Mouse (Mus musculus) kidney, embryonic 14.5 days (tissue): ENCODE data around the gene Tssc4. TPM values are rescaled to one million over a fixed set of nuclear protein-coding genes. Genes with fewer than 3 reads are reported as not detected.
A peak's percentile ranks its signal among the peaks of the same experiment; 100 is the strongest.

Experiments
- ATAC-seq: fragments of 200-750 bp; cut with Nextera tagmentation; 2 replicates; pipeline ENCODE4 v1.8.0; 2017; ENCODE audit warnings: moderate number of reproducible peaks, mild to moderate bottlenecking, moderate TSS enrichment, moderate library complexity; ENCODE audit not compliant: low FRiP score, low TSS enrichment
- H3K27ac ChIP-seq: fragments of 300-500 bp; sonication (generic); 2 replicates; pipeline ENCODE4 v1.5.1; 2014; ENCODE audit warnings: low read depth, mild to moderate bottlenecking, low read length, moderate library complexity, mixed read lengths
- H3K27me3 ChIP-seq: fragments of 300-500 bp; sonication (generic); 2 replicates; pipeline ENCODE4 v1.6.1; 2014; ENCODE audit warnings: mild to moderate bottlenecking, low read length; ENCODE audit not compliant: control insufficient read depth, insufficient read depth
- H3K36me3 ChIP-seq: fragments of 300-500 bp; sonication (generic); 2 replicates; pipeline ENCODE4 v1.6.1; 2014; ENCODE audit warnings: low read length, mixed read lengths; ENCODE audit not compliant: control insufficient read depth, insufficient read depth
- H3K4me1 ChIP-seq: fragments of 300-500 bp; sonication (generic); 2 replicates; pipeline ENCODE4 v1.6.1; 2014; ENCODE audit warnings: low read length, mixed read lengths; ENCODE audit not compliant: control insufficient read depth, insufficient read depth
- H3K4me2 ChIP-seq: fragments of 300-500 bp; sonication (generic); replicated peaks from 2 replicates; pipeline ENCODE4 v1.6.1; 2014; ENCODE audit warnings: low read depth, mild to moderate bottlenecking, low read length
- H3K4me3 ChIP-seq: fragments of 300-500 bp; sonication (generic); 2 replicates; pipeline ENCODE4 v1.5.1; 2014; ENCODE audit warnings: mild to moderate bottlenecking, low read length
- H3K9ac ChIP-seq: fragments of 300-500 bp; sonication (generic); 2 replicates; pipeline ENCODE4 v1.6.1; 2014; ENCODE audit warnings: low read depth, mild to moderate bottlenecking, low read length, moderate library complexity
- H3K9me3 ChIP-seq: fragments of 300-500 bp; sonication (generic); 2 replicates; pipeline ENCODE4 v1.6.1; 2016; ENCODE audit warnings: low read length; ENCODE audit not compliant: control insufficient read depth
- WGBS: fragments of 180-500 bp; shearing (Covaris S2); extraction: QIAGEN DNeasy Blood & Tissue Kit; methylation state at CpG from one replicate; pipeline ENCODE4 v1.1.7; 2014; 5-methylcytosine and 5-hydroxymethylcytosine counted together
- polyA plus RNA-seq: library from polyadenylated mRNA; unstranded; fragments of >200 nt; fragmentation: Nextera tagmentation; extraction: Ambion mirVana; gene quantifications from 2 replicates; pipeline ENCODE4 v1.2.1, GENCODE M21; 2014

The Tssc4 gene
- polyA plus RNA-seq, 1 experiment from 2014 or later, result 74.4 TPM

DNA sequence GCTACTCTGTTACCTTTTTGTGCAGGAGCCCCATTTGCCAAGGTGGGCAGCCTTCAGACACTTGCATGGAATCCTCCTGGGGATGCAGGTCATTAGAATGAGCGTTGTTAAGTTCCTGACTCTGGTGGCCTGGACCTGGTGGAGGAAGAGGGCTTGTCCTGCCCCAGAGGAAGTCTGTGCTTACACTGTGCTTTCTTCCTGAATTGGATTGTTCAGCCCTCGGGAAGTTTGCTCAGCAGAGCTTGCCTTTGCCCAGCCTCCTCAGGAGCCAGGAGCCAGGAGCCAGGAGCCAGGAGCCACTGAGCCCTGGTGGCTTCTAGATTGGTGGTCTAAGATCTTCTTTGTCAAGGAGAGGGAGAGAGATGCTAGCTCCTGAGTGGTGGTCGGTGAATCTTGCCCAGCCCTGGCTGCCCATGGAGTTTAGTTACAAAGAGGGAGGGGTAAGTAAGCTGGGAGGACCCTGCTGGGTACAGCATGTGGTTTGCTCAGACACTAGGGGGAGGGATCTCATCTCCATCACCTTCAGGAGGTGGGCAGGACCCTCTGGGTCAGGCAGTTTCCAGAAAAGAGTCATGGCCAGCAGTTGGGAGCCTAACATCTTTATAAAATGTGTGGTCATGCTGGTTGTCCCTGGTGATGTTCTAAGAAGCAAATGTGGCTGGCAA, 40.1 kb downstream of the Tssc4 start:
- no peak for ATAC-seq
- Histone ChIP-seq H3K9me3 (no peaks in the 10 kb centered on the region), H3K4me2 (peak overlapping the region; percentile 19), H3K27ac (peak overlapping the region; percentile 42; the same call in 1 of the 2 replicates), H3K4me3 (no peak overlapping the region), H3K27me3 (peaks cover 29% of the 10 kb centered on the region), H3K4me1 (peaks cover 13% of the 10 kb centered on the region), H3K36me3 (no peaks in the 10 kb centered on the region), H3K9ac (no peak overlapping the region)
- 16% methylated on average over 3 of the region's 3 CpGs for WGBS

GRCm38 (mm10) chr7:143109696-143110095, 40.6 kb downstream of the Tssc4 start:
- 62% methylated on average over 3 of the region's 3 CpGs for WGBS
- Histone ChIP-seq H3K27me3 (peaks cover 29% of the 10 kb centered on the region), H3K27ac (no peak overlapping the region), H3K4me2 (no peak overlapping the region), H3K9ac (no peak overlapping the region), H3K9me3 (no peaks in the 10 kb centered on the region), H3K4me3 (no peak overlapping the region), H3K4me1 (peaks cover 13% of the 10 kb centered on the region), H3K36me3 (no peaks in the 10 kb centered on the region)
- no peak for ATAC-seq

- H3K4me1 ChIP-seq, result peaks cover 13% of the 10 kb centered on the region
- H3K36me3 ChIP-seq, result no peaks in the 10 kb centered on the region
- no peak overlapping the region for H3K4me3 ChIP-seq
- H3K27ac ChIP-seq, result no peak overlapping the region
- H3K27me3 ChIP-seq, result peaks cover 27% of the 10 kb centered on the region
- no peaks in the 10 kb centered on the region for H3K9me3 ChIP-seq
- no peak overlapping the region for H3K4me2 ChIP-seq
- no peak for ATAC-seq
- 83% methylated on average over 1 of the region's 1 CpGs for WGBS
- no peak overlapping the region for H3K9ac ChIP-seq
These were observed 41.8 kb downstream of the Tssc4 start for GRCm38 (mm10) chr7:143110803-143111202.

DNA sequence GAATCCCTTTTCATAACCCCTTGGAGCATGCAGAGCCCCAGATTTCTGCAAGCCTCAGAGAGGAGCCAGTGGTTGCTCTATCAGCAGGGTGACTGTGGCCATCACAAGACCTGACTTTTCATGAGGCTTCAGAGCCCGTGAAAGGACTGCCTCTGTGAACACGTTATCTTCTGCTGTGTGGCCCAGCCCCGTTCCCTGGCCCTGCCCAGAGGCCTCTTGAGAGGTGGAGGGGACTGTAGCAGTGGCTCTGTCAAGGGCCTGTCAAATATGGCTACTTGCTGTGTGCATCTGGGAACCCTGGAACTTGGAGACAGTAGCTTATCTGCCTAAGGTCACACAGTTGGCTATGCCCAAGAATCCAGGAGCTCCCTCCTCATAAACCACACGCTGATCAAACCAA, 42.7 kb downstream of the Tssc4 start:
- Histone ChIP-seq H3K27ac (no peak overlapping the region), H3K36me3 (no peaks in the 10 kb centered on the region), H3K9ac (no peak overlapping the region), H3K9me3 (no peaks in the 10 kb centered on the region), H3K4me2 (no peak overlapping the region), H3K4me3 (no peak overlapping the region), H3K4me1 (peaks cover 10% of the 10 kb centered on the region), H3K27me3 (peaks cover 19% of the 10 kb centered on the region)
- WGBS, result 68% methylated on average over 4 of the region's 4 CpGs
- ATAC-seq, result no peak

DNA sequence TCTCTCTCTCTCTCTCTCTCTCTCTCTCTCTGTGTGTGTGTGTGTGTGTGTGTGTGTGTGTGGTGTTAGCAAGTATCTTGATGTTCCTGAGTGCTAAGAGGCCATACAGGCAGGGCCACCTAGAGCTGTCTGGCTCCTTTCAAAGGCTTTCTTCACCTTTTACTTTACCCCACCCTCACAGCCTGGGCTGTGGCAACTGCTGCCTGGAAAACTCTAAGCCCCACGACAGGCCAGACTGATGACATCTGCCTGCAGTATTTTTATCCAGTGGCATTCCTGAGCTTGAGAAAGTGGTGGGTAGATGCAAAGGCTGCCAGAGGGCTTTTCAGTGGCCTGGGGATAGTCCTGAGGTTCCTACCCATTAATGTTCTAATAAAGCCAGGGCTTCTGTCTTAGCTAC, 43.3 kb downstream of the Tssc4 start:
- H3K36me3 ChIP-seq, result no peaks in the 10 kb centered on the region
- no peak overlapping the region for H3K27ac ChIP-seq
- no peak overlapping the region for H3K4me3 ChIP-seq
- peaks cover 3% of the 10 kb centered on the region for H3K4me1 ChIP-seq
- ATAC-seq, result no peak
- WGBS, result 19% methylated on average over 1 of the region's 1 CpGs
- no peak overlapping the region for H3K9ac ChIP-seq
- no peak overlapping the region for H3K4me2 ChIP-seq
- H3K27me3 ChIP-seq, result peaks cover 12% of the 10 kb centered on the region
- H3K9me3 ChIP-seq, result no peaks in the 10 kb centered on the region

GRCm38 (mm10) chr7:143114773-143115172, 45.7 kb downstream of the Tssc4 start:
- Histone ChIP-seq H3K27me3 (no peaks in the 10 kb centered on the region), H3K4me1 (peaks cover 11% of the 10 kb centered on the region)

DNA sequence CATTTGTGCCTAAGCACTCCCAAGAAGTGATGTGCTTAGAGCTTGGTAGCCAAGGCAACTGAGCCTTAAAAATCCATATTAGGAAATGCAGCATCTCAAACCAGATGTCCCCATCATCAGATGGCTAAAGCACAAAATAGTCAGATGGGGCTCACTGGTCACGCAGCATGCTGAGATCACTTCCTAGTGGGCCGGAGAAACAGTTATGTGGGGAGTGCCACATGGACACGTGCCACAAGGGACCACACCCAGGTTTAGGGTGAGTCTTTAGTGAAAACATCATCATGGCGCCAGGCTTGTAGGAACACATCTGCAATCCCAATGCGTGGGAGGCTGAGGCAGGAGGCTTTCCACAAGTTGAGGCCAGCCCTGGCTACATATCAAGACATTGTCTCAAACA, 47.5 kb downstream of the Tssc4 start:
- ATAC-seq, result no peak
- Histone ChIP-seq H3K4me1 (peaks cover 19% of the 10 kb centered on the region), H3K27me3 (no peaks in the 10 kb centered on the region), H3K27ac (no peak overlapping the region), H3K9ac (no peak overlapping the region), H3K4me3 (no peak overlapping the region), H3K4me2 (no peak overlapping the region), H3K9me3 (no peaks in the 10 kb centered on the region), H3K36me3 (no peaks in the 10 kb centered on the region)
- WGBS, result 86% methylated on average over 5 of the region's 5 CpGs

More at GRCm38 (mm10) chr7:143114773-143115172, 45.7 kb downstream of the Tssc4 start:
- Histone ChIP-seq H3K4me3 (no peak overlapping the region), H3K9me3 (no peaks in the 10 kb centered on the region), H3K9ac (no peak overlapping the region), H3K36me3 (no peaks in the 10 kb centered on the region), H3K27ac (no peak overlapping the region), H3K4me2 (no peak overlapping the region)
- ATAC-seq, result no peak

DNA sequence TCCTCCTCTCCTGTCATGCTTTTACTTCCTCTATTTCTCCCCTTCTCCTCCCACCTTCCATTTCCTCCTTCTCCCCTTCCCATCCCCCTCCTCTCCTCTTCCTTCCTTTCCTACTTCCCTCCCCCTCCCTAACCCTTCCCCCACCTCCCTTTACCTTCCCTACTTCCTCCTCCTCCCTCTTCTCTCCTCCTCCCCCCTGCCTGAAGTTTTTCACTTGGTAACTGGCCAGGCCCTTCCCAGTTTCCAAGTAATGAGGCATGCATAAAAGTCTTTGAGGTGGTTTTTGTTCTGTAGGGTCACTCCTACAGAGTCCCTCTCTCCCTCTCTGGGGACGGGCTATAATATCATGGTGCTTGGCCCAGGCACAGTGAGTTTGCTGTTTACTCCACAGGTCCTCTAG, 50.4 kb downstream of the Tssc4 start:
- H3K27me3 ChIP-seq, result no peaks in the 10 kb centered on the region
- no peaks in the 10 kb centered on the region for H3K36me3 ChIP-seq
- H3K9ac ChIP-seq, result no peak overlapping the region
- no peak overlapping the region for H3K4me3 ChIP-seq
- H3K4me1 ChIP-seq, result peaks cover 32% of the 10 kb centered on the region
- WGBS, result 25% methylated on average over 1 of the region's 1 CpGs
- peak overlapping the region; percentile 68 for H3K27ac ChIP-seq
- 0 out of 2 replicates have a peak, but pooled peaks have one; percentile 28 for ATAC-seq
- no peak overlapping the region for H3K4me2 ChIP-seq
- no peaks in the 10 kb centered on the region for H3K9me3 ChIP-seq

GRCm38 (mm10) chr7:143119826-143120225, 50.8 kb downstream of the Tssc4 start:
- Histone ChIP-seq H3K27ac (peak overlapping the region; percentile 68), H3K36me3 (no peaks in the 10 kb centered on the region), H3K9me3 (no peaks in the 10 kb centered on the region), H3K4me3 (no peak overlapping the region), H3K27me3 (no peaks in the 10 kb centered on the region), H3K4me2 (no peak overlapping the region), H3K9ac (no peak overlapping the region), H3K4me1 (peaks cover 36% of the 10 kb centered on the region)
- ATAC-seq, result no peak
- WGBS, result 71% methylated on average over 3 of the region's 3 CpGs
